Mouse (Mus musculus): ENCODE results near the gene Pkp4.
"Not testable (repeated sequence)": the region's sequence is repeated elsewhere in the genome, so short reads cannot be mapped to it uniquely, and the experiment has no call there.

Gene Pkp4

GRCm38 (mm10) chr2:59383852-59384776, 223.5 kb downstream of the Pkp4 start:
- no peak for DNase-seq (ENCODE audit: low spot score)

DNA sequence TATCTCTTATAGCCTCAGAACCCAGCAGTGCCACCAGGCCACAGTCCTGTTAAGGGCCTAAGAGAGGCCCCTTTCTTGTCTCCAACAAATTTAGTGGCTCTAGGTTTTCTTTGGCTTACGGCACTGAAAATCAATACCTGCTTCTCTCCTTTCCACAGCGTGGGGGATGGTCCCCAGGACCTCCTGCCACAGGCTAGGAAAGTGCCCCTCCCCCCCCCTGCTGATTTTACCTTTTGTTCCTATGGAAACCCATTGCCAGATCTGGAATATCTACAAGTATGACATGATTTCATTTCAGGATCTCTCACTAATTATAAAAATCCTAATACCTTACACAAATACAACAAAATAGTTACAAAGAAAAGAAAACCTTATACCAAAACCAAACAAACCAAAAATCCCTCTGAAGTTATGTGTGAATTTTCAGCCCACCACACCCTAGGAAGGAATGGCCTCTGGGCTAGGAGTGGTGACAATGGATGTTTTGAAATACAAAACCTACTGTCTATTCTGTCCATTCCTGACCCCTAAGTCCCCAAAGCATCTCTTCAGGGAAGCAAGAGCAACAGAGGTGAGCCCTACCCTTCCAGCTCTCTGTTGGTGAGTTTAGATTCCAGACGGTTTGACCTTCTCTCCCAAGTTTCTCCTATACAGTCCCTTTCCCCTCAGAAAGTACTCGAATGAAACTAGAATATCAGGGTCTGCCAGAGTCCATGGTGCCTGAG, 224.7 kb downstream of the Pkp4 start:
- DNase-seq (ENCODE audit: low spot score), result no peak

DNA sequence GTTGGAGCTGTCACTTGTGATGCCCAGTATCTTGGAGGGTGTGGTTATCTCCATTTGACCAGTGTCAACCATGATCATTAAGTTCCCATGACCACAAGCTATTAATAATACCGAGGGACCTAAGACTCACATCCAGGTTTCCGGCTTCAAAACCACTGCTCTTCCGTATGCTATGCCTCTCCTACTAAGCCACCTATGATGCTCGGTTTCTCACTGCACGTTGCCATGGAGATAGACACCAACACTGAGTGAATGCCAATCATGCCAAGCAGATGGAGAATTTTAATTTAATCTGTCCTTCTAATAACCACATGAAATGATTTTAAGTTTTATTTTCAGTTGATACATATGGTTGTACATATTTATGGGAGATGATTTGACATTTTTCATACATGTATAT, 229.3 kb downstream of the Pkp4 start:
- no peak for DNase-seq (ENCODE audit: low spot score)

DNA sequence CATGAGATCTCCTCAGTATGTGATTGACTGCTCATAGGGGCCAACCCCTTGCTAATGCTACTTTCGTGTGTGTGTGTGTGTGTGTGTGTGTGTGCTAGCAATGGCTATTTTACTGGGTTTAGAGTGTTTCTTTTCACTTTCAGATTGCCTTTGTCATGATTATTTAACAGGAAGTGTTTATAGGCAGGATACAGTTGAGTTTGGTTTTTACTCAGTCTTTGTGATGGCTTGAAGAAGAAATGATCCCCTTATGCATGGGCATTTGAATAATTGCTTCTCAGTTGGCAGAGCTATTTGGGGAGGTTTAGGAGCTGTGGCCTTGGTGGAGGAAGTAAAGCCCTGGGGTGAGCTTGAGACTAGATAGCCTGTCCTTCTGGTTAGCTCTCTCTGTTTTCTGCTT, 232.5 kb downstream of the Pkp4 start:
- DNase-seq (ENCODE audit: low spot score), result no peak

- no peak for DNase-seq (ENCODE audit: low spot score)
These were observed 234.0 kb downstream of the Pkp4 start for GRCm38 (mm10) chr2:59394651-59395050.

GRCm38 (mm10) chr2:59395160-59395650, 234.6 kb downstream of the Pkp4 start:
- DNase-seq (ENCODE audit: low spot score), result not testable (repeated sequence)

DNA sequence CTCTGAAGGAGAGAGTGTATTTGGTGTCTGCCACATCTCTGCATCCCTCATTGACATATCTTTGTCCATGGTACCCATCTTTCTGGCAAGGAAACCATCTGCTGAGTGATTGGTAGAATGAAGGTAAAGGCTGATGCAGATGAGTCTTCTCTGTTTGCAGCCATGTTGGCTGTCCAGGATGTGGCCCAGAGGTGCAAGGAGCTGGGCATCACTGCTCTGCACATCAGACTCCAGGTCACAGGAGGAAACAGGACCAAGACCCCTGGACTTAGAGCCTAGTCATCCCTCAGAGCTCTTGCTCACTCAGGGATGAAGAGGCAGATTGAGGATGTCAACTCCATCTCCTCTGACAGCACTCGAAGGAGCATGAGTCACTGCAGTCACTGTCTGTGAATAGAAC, 235.9 kb downstream of the Pkp4 start:
- DNase-seq (ENCODE audit: low spot score), result no peak

DNA sequence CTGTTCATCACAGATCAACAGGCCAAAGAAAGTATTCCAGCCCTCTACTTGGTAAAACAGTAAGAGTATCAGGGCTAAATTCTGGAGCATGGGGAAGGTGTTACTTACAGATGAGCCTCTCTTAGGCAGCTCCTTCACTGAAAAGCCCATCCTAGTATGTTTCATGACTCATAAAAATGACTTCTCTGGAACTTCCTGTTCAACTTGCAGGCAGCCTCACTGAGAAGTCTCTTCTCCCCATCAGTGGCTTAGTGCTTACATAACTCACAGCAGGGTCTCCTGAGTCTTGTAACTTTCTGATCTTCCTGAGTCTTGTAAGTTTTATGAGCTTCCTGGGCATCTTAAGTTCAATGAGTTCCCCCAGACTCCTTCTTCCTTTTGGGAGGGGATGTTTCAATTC, 236.9 kb downstream of the Pkp4 start:
- no peak for DNase-seq (ENCODE audit: low spot score)

DNA sequence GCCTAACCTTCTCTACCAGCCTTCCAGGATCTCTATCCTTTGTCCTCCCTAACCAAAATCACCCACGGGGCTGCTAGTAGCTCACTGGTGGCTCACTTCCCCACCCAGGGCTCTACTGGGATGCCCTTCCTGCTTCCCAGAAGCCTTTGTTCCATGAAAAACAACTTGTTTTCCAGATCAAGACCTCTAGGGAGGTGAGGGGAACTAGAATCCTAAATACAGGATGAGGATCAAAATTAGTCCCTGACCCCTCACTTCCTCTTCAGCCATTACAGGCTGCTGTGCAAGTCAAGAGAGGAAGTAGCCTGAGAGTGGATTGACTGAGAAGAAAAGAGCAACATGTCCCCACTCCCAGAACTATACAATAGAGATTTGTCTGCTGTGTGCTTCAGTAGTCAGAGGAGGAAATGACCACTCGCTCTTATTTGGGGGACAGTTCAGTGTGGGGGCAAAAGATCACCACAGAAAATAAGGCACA, 240.3 kb downstream of the Pkp4 start:
- DNase-seq (ENCODE audit: low spot score), result no peak

- no peak for DNase-seq (ENCODE audit: low spot score)
These were observed 241.3 kb downstream of the Pkp4 start for GRCm38 (mm10) chr2:59401841-59402461.

DNA sequence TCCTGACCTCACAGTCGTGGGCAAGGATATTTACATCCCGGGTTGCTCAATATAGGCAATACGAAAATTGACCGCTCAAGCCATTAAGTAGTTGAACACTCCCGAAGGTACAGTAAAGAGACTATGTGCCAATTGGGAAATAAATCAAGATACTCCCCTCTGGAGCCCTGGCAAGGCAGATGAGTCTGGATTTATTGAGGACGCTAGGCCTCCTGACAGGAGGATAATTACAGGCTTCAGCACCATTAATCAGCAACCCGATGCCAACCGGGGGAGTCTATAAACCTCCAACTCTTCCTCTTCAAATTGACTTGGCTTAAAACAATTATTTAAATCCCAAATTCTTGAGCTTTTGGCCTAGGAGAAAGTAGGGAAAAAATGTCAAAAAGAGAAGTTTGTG, 243.4 kb downstream of the Pkp4 start:
- no peak for DNase-seq (ENCODE audit: low spot score)
